Mouse (Mus musculus): ENCODE data around the gene Pcgf2. TPM values are rescaled to one million over a fixed set of nuclear protein-coding genes. Genes with fewer than 3 reads are reported as not detected.
"Not testable (repeated sequence)": the region's sequence is repeated elsewhere in the genome, so short reads cannot be mapped to it uniquely, and the experiment has no call there.

Gene Pcgf2
- polyA plus RNA-seq, 1 experiment from 2014 or later = 18.0 TPM

DNA sequence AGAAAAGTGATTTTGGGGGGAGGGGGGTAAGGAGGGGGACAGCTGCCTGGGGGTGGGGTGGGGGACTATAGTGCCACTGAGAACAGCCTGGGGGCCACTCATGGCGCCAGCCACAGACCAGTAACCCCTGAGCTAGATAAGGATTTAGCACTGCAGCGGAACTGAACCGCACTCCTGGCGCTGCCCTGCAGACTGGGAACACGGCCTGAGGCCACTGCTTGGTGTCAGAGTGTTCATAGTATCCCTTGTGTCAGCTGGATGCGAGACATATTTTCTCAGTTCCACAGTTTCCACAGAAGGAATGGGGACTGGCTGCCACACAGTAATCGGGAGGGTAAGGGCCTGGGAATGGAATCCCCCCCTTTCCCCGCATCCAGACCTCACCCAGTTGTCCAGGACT lies 15.7 kb upstream of the Pcgf2 start:
- H3K9ac ChIP-seq (replicated peaks; ENCODE audit: low read length) = no peak overlapping the region
- no peak overlapping the region for H3K4me2 ChIP-seq (ENCODE audit: low read depth, low read length)
- DNase-seq (ENCODE audit: low spot score) (no peak), ATAC-seq (replicated peaks; ENCODE audit: insufficient number of reproducible peaks, low FRiP score, low TSS enrichment, low read depth) (no peak)
- no peaks in the 10 kb centered on the region for H3K27me3 ChIP-seq (ENCODE audit: control insufficient read depth, insufficient read depth, low read length)
- no peak overlapping the region for H3K27ac ChIP-seq (replicated peaks; ENCODE audit: low read depth, low read length)
- no peaks in the 10 kb centered on the region for H3K4me1 ChIP-seq (ENCODE audit: control insufficient read depth, insufficient read depth, low read length)
- H3K4me3 ChIP-seq (ENCODE audit: low read depth, low read length) = no peak overlapping the region
- H3K36me3 ChIP-seq (replicated peaks; ENCODE audit: control insufficient read depth, insufficient read depth, low read depth, low read length) = peaks cover 14% of the 10 kb centered on the region; the same call in 1 of the 2 replicates
- WGBS = 90% methylated on average over 8 of the region's 8 CpGs
- H3K9me3 ChIP-seq (replicated peaks; ENCODE audit: control insufficient read depth, low read length) = no peaks in the 10 kb centered on the region

DNA sequence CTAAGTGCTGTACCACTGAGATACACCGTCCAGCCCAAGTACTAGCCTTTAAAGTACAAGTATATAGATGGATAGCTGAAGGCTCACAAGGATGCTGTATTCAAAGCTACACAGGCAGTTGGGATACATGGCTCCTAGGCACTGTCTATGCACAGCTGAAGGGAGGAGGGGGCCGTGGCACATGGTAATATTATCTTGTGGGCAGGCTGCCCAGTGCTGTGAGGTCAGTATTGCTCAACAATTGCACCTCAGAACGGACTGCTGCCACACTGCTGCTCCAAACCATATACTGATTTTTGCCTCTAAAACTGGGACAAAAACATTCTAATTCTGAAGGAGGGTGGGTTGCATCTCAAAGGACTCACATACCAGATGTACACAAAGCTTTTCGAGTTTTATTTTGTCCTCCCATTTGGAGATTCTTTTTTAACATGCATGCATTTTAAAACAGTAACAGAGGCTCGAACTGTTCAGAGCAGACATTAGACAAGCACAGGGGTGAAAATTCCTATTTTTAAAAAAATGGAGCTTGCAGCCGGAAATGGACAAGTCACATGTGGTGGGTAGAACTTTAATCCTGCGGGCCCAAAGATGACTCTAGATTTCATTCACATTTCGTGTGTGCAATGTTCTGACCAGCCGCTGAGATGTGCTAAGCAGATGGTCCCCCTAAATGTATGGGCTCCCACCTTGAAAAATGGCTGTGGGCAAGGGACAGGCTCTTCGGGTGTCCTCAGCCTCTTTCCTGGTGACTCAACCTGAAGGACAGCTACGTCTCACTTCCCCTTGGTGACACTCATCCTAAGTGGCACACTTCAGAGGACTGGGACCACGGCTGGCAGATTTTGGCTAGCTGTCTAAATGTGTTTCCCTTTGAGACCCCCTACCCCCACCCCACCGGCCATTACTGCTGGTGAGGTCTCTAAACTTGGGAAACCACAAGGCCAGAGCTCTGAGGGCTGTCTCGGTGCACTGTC lies 14.8 kb upstream of the Pcgf2 start:
- Histone ChIP-seq H3K36me3 (replicated peaks; ENCODE audit: control insufficient read depth, insufficient read depth, low read depth, low read length) (peaks cover 12% of the 10 kb centered on the region; the same call in 1 of the 2 replicates), H3K27me3 (ENCODE audit: control insufficient read depth, insufficient read depth, low read length) (no peaks in the 10 kb centered on the region), H3K4me1 (ENCODE audit: control insufficient read depth, insufficient read depth, low read length) (no peaks in the 10 kb centered on the region), H3K9me3 (replicated peaks; ENCODE audit: control insufficient read depth, low read length) (no peaks in the 10 kb centered on the region), H3K9ac (replicated peaks; ENCODE audit: low read length) (no peak overlapping the region), H3K27ac (replicated peaks; ENCODE audit: low read depth, low read length) (no peak overlapping the region), H3K4me3 (ENCODE audit: low read depth, low read length) (no peak overlapping the region), H3K4me2 (ENCODE audit: low read depth, low read length) (no peak overlapping the region)
- 91% methylated on average over 14 of the region's 14 CpGs for WGBS
- DNase-seq (ENCODE audit: low spot score) = no peak
- no peak for ATAC-seq (replicated peaks; ENCODE audit: insufficient number of reproducible peaks, low FRiP score, low TSS enrichment, low read depth)

DNA sequence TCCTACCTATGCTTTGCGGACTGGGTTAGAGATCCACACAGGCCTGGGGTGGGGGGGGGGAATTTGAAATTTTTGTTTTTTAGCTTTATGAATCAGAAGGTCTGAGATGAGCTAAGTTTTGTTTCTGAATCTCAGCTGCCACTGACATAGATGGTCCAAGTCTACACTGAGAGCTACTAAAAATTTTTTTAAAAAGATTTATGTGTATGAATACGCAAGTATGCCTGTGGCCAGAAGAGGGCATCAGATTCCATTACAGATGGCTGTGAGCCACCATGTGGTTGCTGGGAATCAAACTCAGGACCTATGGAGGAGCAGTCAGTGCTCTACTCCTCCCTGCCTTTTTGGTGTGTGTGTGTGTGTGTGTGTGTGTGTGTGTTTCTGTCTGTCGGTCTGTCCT lies 14.1 kb upstream of the Pcgf2 start:
- DNase-seq (ENCODE audit: low spot score) (no peak), ATAC-seq (replicated peaks; ENCODE audit: insufficient number of reproducible peaks, low FRiP score, low TSS enrichment, low read depth) (no peak)
- Histone ChIP-seq H3K4me1 (ENCODE audit: control insufficient read depth, insufficient read depth, low read length) (no peaks in the 10 kb centered on the region), H3K9me3 (replicated peaks; ENCODE audit: control insufficient read depth, low read length) (no peaks in the 10 kb centered on the region), H3K36me3 (replicated peaks; ENCODE audit: control insufficient read depth, insufficient read depth, low read depth, low read length) (peaks cover 10% of the 10 kb centered on the region; the same call in 1 of the 2 replicates), H3K27me3 (ENCODE audit: control insufficient read depth, insufficient read depth, low read length) (no peaks in the 10 kb centered on the region), H3K4me2 (ENCODE audit: low read depth, low read length) (no peak overlapping the region), H3K9ac (replicated peaks; ENCODE audit: low read length) (no peak overlapping the region), H3K27ac (replicated peaks; ENCODE audit: low read depth, low read length) (no peak overlapping the region), H3K4me3 (ENCODE audit: low read depth, low read length) (no peak overlapping the region)
- WGBS = 93% methylated on average over 3 of the region's 3 CpGs

DNA sequence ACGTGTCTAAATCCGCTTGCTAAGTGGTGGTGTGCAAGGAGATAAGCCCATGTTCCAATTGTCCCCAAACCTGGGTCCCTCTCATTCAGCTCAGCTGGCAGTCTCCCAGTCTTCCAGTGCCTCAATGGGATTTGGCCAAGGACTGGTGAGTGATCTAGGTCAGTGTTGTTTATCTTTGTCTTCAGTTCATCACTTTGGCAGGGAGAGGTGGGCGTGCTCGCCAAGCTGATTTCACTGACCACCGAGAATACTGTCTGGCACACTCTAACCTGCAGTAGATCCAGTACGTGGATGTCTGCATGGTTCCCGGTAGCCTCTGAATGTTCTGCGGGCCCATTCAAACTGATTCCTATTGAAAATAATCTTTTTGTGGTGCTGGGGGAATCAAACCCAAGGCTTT lies 13.6 kb upstream of the Pcgf2 start:
- Histone ChIP-seq H3K36me3 (replicated peaks; ENCODE audit: control insufficient read depth, insufficient read depth, low read depth, low read length) (peaks cover 8% of the 10 kb centered on the region; the same call in 1 of the 2 replicates), H3K9me3 (replicated peaks; ENCODE audit: control insufficient read depth, low read length) (no peaks in the 10 kb centered on the region), H3K27ac (replicated peaks; ENCODE audit: low read depth, low read length) (no peak overlapping the region), H3K9ac (replicated peaks; ENCODE audit: low read length) (no peak overlapping the region), H3K4me2 (ENCODE audit: low read depth, low read length) (no peak overlapping the region), H3K27me3 (ENCODE audit: control insufficient read depth, insufficient read depth, low read length) (no peaks in the 10 kb centered on the region), H3K4me1 (ENCODE audit: control insufficient read depth, insufficient read depth, low read length) (no peaks in the 10 kb centered on the region), H3K4me3 (ENCODE audit: low read depth, low read length) (no peak overlapping the region)
- DNase-seq (ENCODE audit: low spot score) (no peak), ATAC-seq (replicated peaks; ENCODE audit: insufficient number of reproducible peaks, low FRiP score, low TSS enrichment, low read depth) (no peak)
- WGBS = 91% methylated on average over 8 of the region's 8 CpGs

DNA sequence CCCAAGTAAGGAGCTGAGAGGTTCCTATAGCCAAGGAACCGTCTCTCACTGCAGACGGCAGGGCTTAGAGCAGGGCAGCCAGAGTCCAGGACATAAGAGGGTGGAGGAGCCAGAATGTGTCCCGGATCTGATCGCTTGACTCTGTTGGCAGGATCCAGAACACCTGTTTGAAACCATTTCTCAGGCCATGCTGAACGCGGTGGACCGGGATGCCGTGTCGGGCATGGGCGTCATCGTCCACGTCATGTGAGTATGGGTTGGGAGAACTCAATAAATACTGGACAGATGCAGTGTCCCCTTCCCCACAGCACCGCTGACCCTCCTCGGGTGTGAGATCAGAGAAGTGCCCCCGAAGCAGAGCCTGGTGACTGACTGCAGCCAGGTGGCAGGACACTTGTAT lies 12.0 kb upstream of the Pcgf2 start:
- ATAC-seq (replicated peaks; ENCODE audit: insufficient number of reproducible peaks, low FRiP score, low TSS enrichment, low read depth) = no peak
- H3K27ac ChIP-seq (replicated peaks; ENCODE audit: low read depth, low read length) = no peak overlapping the region
- H3K9ac ChIP-seq (replicated peaks; ENCODE audit: low read length) = no peak overlapping the region
- H3K36me3 ChIP-seq (replicated peaks; ENCODE audit: control insufficient read depth, insufficient read depth, low read depth, low read length) = peaks cover 8% of the 10 kb centered on the region; the same call in 1 of the 2 replicates
- H3K4me2 ChIP-seq (ENCODE audit: low read depth, low read length) = no peak overlapping the region
- no peak for DNase-seq (ENCODE audit: low spot score)
- no peaks in the 10 kb centered on the region for H3K9me3 ChIP-seq (replicated peaks; ENCODE audit: control insufficient read depth, low read length)
- no peak overlapping the region for H3K4me3 ChIP-seq (ENCODE audit: low read depth, low read length)
- H3K4me1 ChIP-seq (ENCODE audit: control insufficient read depth, insufficient read depth, low read length) = no peaks in the 10 kb centered on the region
- no peaks in the 10 kb centered on the region for H3K27me3 ChIP-seq (ENCODE audit: control insufficient read depth, insufficient read depth, low read length)
- 96% methylated on average over 15 of the region's 15 CpGs for WGBS

DNA sequence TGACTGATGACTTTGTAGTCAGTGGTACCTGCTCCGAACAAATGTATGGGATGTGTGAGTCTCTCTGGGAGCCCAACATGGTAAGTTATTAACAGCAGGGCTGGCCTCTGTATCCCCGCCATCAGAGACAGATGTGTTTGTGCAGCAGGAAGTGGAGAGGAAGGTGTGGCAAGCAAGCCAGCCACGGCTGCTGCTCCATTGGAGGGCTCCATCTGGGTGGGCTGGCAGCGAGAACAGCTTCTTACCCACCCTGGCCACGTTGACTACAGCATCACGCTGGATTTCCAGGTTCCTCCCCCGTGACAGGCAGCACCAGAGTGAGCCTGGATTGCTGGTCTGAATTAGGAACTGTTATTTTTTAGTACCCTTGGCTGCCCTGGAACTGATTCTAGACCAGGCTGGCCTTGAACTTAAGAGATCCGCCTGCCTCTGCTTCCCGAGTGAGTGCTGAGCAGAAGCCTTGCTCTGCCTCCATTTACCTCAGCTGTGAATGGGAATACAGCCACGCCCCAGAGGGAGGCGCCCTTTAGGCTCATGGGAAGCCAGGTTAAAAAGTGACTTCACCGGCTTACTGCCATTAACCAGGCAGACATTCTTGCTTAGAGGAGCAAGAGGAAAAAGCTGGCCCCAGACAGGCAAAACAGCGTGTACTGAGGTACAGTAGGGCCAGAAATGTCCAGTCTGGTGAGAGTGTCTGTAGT lies 11.1 kb upstream of the Pcgf2 start:
- no peak overlapping the region for H3K9ac ChIP-seq (replicated peaks; ENCODE audit: low read length)
- H3K27ac ChIP-seq (replicated peaks; ENCODE audit: low read depth, low read length) = no peak overlapping the region
- no peaks in the 10 kb centered on the region for H3K4me1 ChIP-seq (ENCODE audit: control insufficient read depth, insufficient read depth, low read length)
- WGBS = 88% methylated on average over 13 of the region's 13 CpGs
- peaks cover 8% of the 10 kb centered on the region; the same call in 1 of the 2 replicates for H3K36me3 ChIP-seq (replicated peaks; ENCODE audit: control insufficient read depth, insufficient read depth, low read depth, low read length)
- no peak for DNase-seq (ENCODE audit: low spot score)
- H3K27me3 ChIP-seq (ENCODE audit: control insufficient read depth, insufficient read depth, low read length) = no peaks in the 10 kb centered on the region
- ATAC-seq (replicated peaks; ENCODE audit: insufficient number of reproducible peaks, low FRiP score, low TSS enrichment, low read depth) = no peak
- no peaks in the 10 kb centered on the region for H3K9me3 ChIP-seq (replicated peaks; ENCODE audit: control insufficient read depth, low read length)
- no peak overlapping the region for H3K4me2 ChIP-seq (ENCODE audit: low read depth, low read length)
- H3K4me3 ChIP-seq (ENCODE audit: low read depth, low read length) = no peak overlapping the region

DNA sequence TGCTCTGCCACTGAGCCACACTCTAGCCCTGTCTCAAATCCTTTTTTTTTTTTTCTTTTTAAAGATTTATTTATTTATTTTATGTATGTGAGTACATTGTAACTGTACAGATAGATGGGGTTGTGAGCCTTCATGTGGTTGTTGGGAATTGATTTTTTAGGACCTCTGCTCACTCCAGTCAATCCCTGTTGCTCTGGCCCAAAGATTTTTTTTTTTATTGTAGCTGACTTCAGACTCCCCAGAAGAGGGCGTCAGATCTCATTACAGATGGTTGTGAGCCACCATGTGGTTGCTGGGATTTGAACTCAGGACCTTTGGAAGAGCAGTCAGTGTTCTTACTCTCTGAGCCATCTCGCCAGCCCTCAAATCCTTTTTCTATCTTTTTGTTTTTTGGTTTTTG lies 9.8 kb upstream of the Pcgf2 start:
- not testable (repeated sequence) for DNase-seq (ENCODE audit: low spot score); H3K4me3 ChIP-seq (ENCODE audit: low read depth, low read length); H3K9me3 ChIP-seq (replicated peaks; ENCODE audit: control insufficient read depth, low read length); H3K27ac ChIP-seq (replicated peaks; ENCODE audit: low read depth, low read length); ATAC-seq (replicated peaks; ENCODE audit: insufficient number of reproducible peaks, low FRiP score, low TSS enrichment, low read depth); H3K36me3 ChIP-seq (replicated peaks; ENCODE audit: control insufficient read depth, insufficient read depth, low read depth, low read length); H3K4me1 ChIP-seq (ENCODE audit: control insufficient read depth, insufficient read depth, low read length); H3K27me3 ChIP-seq (ENCODE audit: control insufficient read depth, insufficient read depth, low read length); H3K4me2 ChIP-seq (ENCODE audit: low read depth, low read length); H3K9ac ChIP-seq (replicated peaks; ENCODE audit: low read length)
- 84% methylated on average over 2 of the region's 2 CpGs for WGBS

Measured in embryonic facial prominence, embryonic 11.5 days (tissue).